Comparison of ENCODE assay signal across 21 mouse cellular contexts in genomic region chr11:5804174-5804573, GRCm38 (mm10). TPM values are rescaled to one million over a fixed set of nuclear protein-coding genes. Genes with fewer than 3 reads are reported as not detected.
DNase-seq lines count a peak whose midpoint lies in the region; ATAC-seq and TF ChIP-seq lines count a peak whose summit lies in the region.
"Had no signal": no experiment of that assay in that cellular context is flagged by ENCODE, and none has a peak within 500 bp of the region (broad histone marks: within the 10 kb centered on the region; RNA-seq: fewer than 3 reads in every experiment).

No protein-coding gene starts in this region.

- no peaks in the 10 kb centered on the region for H3K4me1 ChIP-seq in forebrain, embryonic 15.5 days
- peaks cover 6% of the 10 kb centered on the region; the same call in 1 of the 2 replicates for H3K4me1 ChIP-seq in forebrain, embryonic 12.5 days
- H3K4me1 ChIP-seq in heart, embryonic 12.5 days (replicated peaks), result peaks cover 41% of the 10 kb centered on the region
- H3K4me1 ChIP-seq in midbrain, embryonic 13.5 days (replicated peaks), result peaks cover 10% of the 10 kb centered on the region; the same call in 1 of the 2 replicates
- no peaks in the 10 kb centered on the region for H3K4me1 ChIP-seq in midbrain, embryonic 16.5 days (ENCODE audit: control insufficient read depth, insufficient read depth, low read length)
- H3K4me1 ChIP-seq in heart, postnatal 0 days (ENCODE audit: control insufficient read depth, insufficient read depth), result peaks cover 18% of the 10 kb centered on the region

- WGBS in forebrain, embryonic 15.5 days, result 80% methylated on average over 5 of the region's 5 CpGs
- 82% methylated on average over 5 of the region's 5 CpGs for WGBS in forebrain, embryonic 12.5 days
- WGBS in heart, embryonic 12.5 days, result 65% methylated on average over 5 of the region's 5 CpGs
- WGBS in midbrain, embryonic 13.5 days, result 72% methylated on average over 5 of the region's 5 CpGs
- WGBS in midbrain, embryonic 16.5 days, result 76% methylated on average over 5 of the region's 5 CpGs
- WGBS in heart, postnatal 0 days, result 40% methylated on average over 5 of the region's 5 CpGs

- no peak for TF ChIP-seq CTCF in heart, postnatal 0 days (IDR thresholded peaks at IDR 0.05; ENCODE audit: low read depth)

- no peak overlapping the region for H3K4me2 ChIP-seq in forebrain, embryonic 15.5 days (replicated peaks)
- H3K4me2 ChIP-seq in forebrain, embryonic 12.5 days, result no peak overlapping the region
- peak overlapping the region; percentile 68; the same call in 1 of the 2 replicates for H3K4me2 ChIP-seq in heart, embryonic 12.5 days
- no peak overlapping the region for H3K4me2 ChIP-seq in midbrain, embryonic 13.5 days (replicated peaks)
- H3K4me2 ChIP-seq in midbrain, embryonic 16.5 days (ENCODE audit: low read length), result no peak overlapping the region
- peak overlapping the region; percentile 65; the same call in 1 of the 2 replicates for H3K4me2 ChIP-seq in heart, postnatal 0 days (ENCODE audit: low read depth, low read length)
- H3K4me2 ChIP-seq: liver, embryonic 11.5 days had no signal

- no peaks in the 10 kb centered on the region for H3K9me3 ChIP-seq in forebrain, embryonic 15.5 days
- H3K9me3 ChIP-seq in forebrain, embryonic 12.5 days, result peaks cover 2% of the 10 kb centered on the region; the same call in 1 of the 2 replicates
- H3K9me3 ChIP-seq in heart, embryonic 12.5 days (replicated peaks), result no peaks in the 10 kb centered on the region
- no peaks in the 10 kb centered on the region for H3K9me3 ChIP-seq in midbrain, embryonic 13.5 days
- H3K9me3 ChIP-seq in midbrain, embryonic 16.5 days (replicated peaks; ENCODE audit: control insufficient read depth, low read length, poor library complexity, severe bottlenecking), result no peaks in the 10 kb centered on the region
- H3K9me3 ChIP-seq in heart, postnatal 0 days (replicated peaks; ENCODE audit: control insufficient read depth, low read length), result no peaks in the 10 kb centered on the region
- H3K9me3 ChIP-seq: G1E had no signal

- H3K36me3 ChIP-seq in forebrain, embryonic 15.5 days, result peaks cover 21% of the 10 kb centered on the region
- H3K36me3 ChIP-seq in forebrain, embryonic 12.5 days (replicated peaks), result peaks cover 26% of the 10 kb centered on the region
- peaks cover 26% of the 10 kb centered on the region for H3K36me3 ChIP-seq in heart, embryonic 12.5 days
- H3K36me3 ChIP-seq in midbrain, embryonic 13.5 days, result peaks cover 23% of the 10 kb centered on the region
- H3K36me3 ChIP-seq in midbrain, embryonic 16.5 days (ENCODE audit: control insufficient read depth, insufficient read depth, low read length), result peaks cover 14% of the 10 kb centered on the region
- peaks cover 19% of the 10 kb centered on the region for H3K36me3 ChIP-seq in heart, postnatal 0 days (replicated peaks; ENCODE audit: control insufficient read depth, insufficient read depth, low read length)

- H3K27me3 ChIP-seq in forebrain, embryonic 15.5 days, result no peaks in the 10 kb centered on the region
- H3K27me3 ChIP-seq in forebrain, embryonic 12.5 days, result no peaks in the 10 kb centered on the region
- no peaks in the 10 kb centered on the region for H3K27me3 ChIP-seq in heart, embryonic 12.5 days (replicated peaks)
- no peaks in the 10 kb centered on the region for H3K27me3 ChIP-seq in midbrain, embryonic 13.5 days
- H3K27me3 ChIP-seq in midbrain, embryonic 16.5 days (ENCODE audit: control insufficient read depth, insufficient read depth, low read depth, low read length), result no peaks in the 10 kb centered on the region
- no peaks in the 10 kb centered on the region for H3K27me3 ChIP-seq in heart, postnatal 0 days (ENCODE audit: control insufficient read depth, insufficient read depth, low read length)
- H3K27me3 ChIP-seq: megakaryocyte, embryonic 14.5 days had no signal

- no peak for TF ChIP-seq EP300 in heart, postnatal 0 days (IDR thresholded peaks at IDR 0.05; ENCODE audit: low read depth)

- H3K4me3 ChIP-seq in forebrain, embryonic 15.5 days, result no peak overlapping the region
- no peak overlapping the region for H3K4me3 ChIP-seq in forebrain, embryonic 12.5 days (replicated peaks)
- H3K4me3 ChIP-seq in heart, embryonic 12.5 days, result no peak overlapping the region
- no peak overlapping the region for H3K4me3 ChIP-seq in midbrain, embryonic 13.5 days (replicated peaks)
- H3K4me3 ChIP-seq in midbrain, embryonic 16.5 days (ENCODE audit: low read depth, low read length), result no peak overlapping the region
- H3K4me3 ChIP-seq in heart, postnatal 0 days (ENCODE audit: low read depth, low read length), result no peak overlapping the region
- H3K4me3 ChIP-seq: left cerebral cortex, adult 2 months; megakaryocyte, embryonic 14.5 days had no signal

- H3K27ac ChIP-seq in forebrain, embryonic 15.5 days (replicated peaks), result no peak overlapping the region
- no peak overlapping the region for H3K27ac ChIP-seq in forebrain, embryonic 12.5 days
- peak overlapping the region; percentile 87 for H3K27ac ChIP-seq in heart, embryonic 12.5 days (ENCODE audit: poor library complexity, severe bottlenecking)
- H3K27ac ChIP-seq in midbrain, embryonic 13.5 days, result no peak overlapping the region
- H3K27ac ChIP-seq in midbrain, embryonic 16.5 days (ENCODE audit: low read length), result no peak overlapping the region
- H3K27ac ChIP-seq in heart, postnatal 0 days (ENCODE audit: low read depth), result peak overlapping the region; percentile 76
- H3K27ac ChIP-seq: left cerebral cortex, adult 2 months had no signal

- no peak overlapping the region for H3K9ac ChIP-seq in forebrain, embryonic 15.5 days (replicated peaks)
- H3K9ac ChIP-seq in forebrain, embryonic 12.5 days, result no peak overlapping the region
- H3K9ac ChIP-seq in heart, embryonic 12.5 days, result no peak overlapping the region
- no peak overlapping the region for H3K9ac ChIP-seq in midbrain, embryonic 13.5 days (replicated peaks)
- H3K9ac ChIP-seq in midbrain, embryonic 16.5 days (ENCODE audit: low read depth, low read length), result no peak overlapping the region
- H3K9ac ChIP-seq in heart, postnatal 0 days (replicated peaks; ENCODE audit: low read depth, low read length), result no peak overlapping the region

- DNase-seq in heart, adult 8-10 months (ENCODE audit: low spot score), result no peak
- DNase-seq in heart, postnatal 0 days (ENCODE audit: low spot score), result no peak
- no peak for DNase-seq in cerebellum, adult 8-10 months
- DNase-seq: adrenal gland, postnatal 14 days; cerebellum, adult 11 months; cerebellum, postnatal 25 days; left cerebral cortex, postnatal 4 days; lung, adult 2 months; thymus, adult 18-20 months; thymus, postnatal 4 days had no signal

- 0 out of 2 replicates have a peak, but pooled peaks have one; percentile 16 for ATAC-seq in forebrain, embryonic 15.5 days (replicated peaks)
- ATAC-seq in forebrain, embryonic 12.5 days (ENCODE audit: low FRiP score), result no peak
- ATAC-seq in heart, embryonic 12.5 days (ENCODE audit: insufficient number of reproducible peaks, low FRiP score), result no peak
- ATAC-seq in midbrain, embryonic 13.5 days, result 0 out of 2 replicates have a peak, but pooled peaks have one; percentile 18
- no peak for ATAC-seq in midbrain, embryonic 16.5 days
- no peak for ATAC-seq in heart, postnatal 0 days (ENCODE audit: insufficient read depth, low read depth)
- ATAC-seq: CD4-positive, CD25-positive, alpha-beta regulatory T cell, adult 4 months; inflammation-experienced regulatory T-cells, adult 6 months had no signal

RNA-seq across cellular contexts. Expression of gene Pgam2, which starts 0.6 kb away (rescaled TPM):
- 1.9 and 3.1 TPM in 2 replicates for polyA plus RNA-seq in forebrain, embryonic 15.5 days (2015; fragmentation: Nextera tagmentation; extraction: Ambion mirVana)
- polyA plus RNA-seq in forebrain, embryonic 12.5 days (2016; fragmentation: Nextera tagmentation; extraction: Ambion mirVana), result 2.5 and 3.7 TPM in 2 replicates
- polyA plus RNA-seq in heart, embryonic 12.5 days (2016; fragmentation: Nextera tagmentation; extraction: Ambion mirVana), result 738 and 761 TPM in 2 replicates
- total RNA-seq in heart, adult 8-10 months (2022), result 1,000 to 10,000 TPM in 2 of 4 experiments, 100 to 1,000 TPM in 2; 838 to 1,132 (median 977) TPM
- polyA plus RNA-seq in midbrain, embryonic 13.5 days (2015; fragmentation: Nextera tagmentation; extraction: Ambion mirVana), result 2.3 and 2.6 TPM in 2 replicates
- 2.4 and 3.1 TPM in 2 replicates for polyA plus RNA-seq in midbrain, embryonic 16.5 days (2015; fragmentation: Nextera tagmentation; extraction: Ambion mirVana)
- 734 and 862 TPM in 2 replicates for total RNA-seq in heart, postnatal 0 days (2014; rRNA removed; ENCODE audit: low replicate concordance)
- polyA plus RNA-seq in heart, postnatal 0 days (2015; fragmentation: Nextera tagmentation; extraction: Ambion mirVana), result 1,513 and 1,614 TPM in 2 replicates
- total RNA-seq: adrenal gland, postnatal 14 days had no signal

RNA-seq across cellular contexts. Expression of gene Dbnl, which starts 15.9 kb away (rescaled TPM):
- polyA plus RNA-seq in forebrain, embryonic 15.5 days (2015; fragmentation: Nextera tagmentation; extraction: Ambion mirVana), result 138 and 140 TPM in 2 replicates
- 137 and 140 TPM in 2 replicates for polyA plus RNA-seq in forebrain, embryonic 12.5 days (2016; fragmentation: Nextera tagmentation; extraction: Ambion mirVana)
- 87.0 and 88.0 TPM in 2 replicates for polyA plus RNA-seq in heart, embryonic 12.5 days (2016; fragmentation: Nextera tagmentation; extraction: Ambion mirVana)
- total RNA-seq in heart, adult 8-10 months (2022), result 10 to 100 TPM; 26.4 to 33.1 (median 28.8) TPM
- polyA plus RNA-seq in midbrain, embryonic 13.5 days (2015; fragmentation: Nextera tagmentation; extraction: Ambion mirVana), result 151 and 155 TPM in 2 replicates
- 152 and 156 TPM in 2 replicates for polyA plus RNA-seq in midbrain, embryonic 16.5 days (2015; fragmentation: Nextera tagmentation; extraction: Ambion mirVana)
- total RNA-seq in heart, postnatal 0 days (2014; rRNA removed; ENCODE audit: low replicate concordance), result 32.1 and 42.4 TPM in 2 replicates
- 42.9 and 45.2 TPM in 2 replicates for polyA plus RNA-seq in heart, postnatal 0 days (2015; fragmentation: Nextera tagmentation; extraction: Ambion mirVana)

RNA-seq across cellular contexts. Expression of gene Polm, which starts 33.6 kb away (rescaled TPM):
- polyA plus RNA-seq in forebrain, embryonic 15.5 days (2015; fragmentation: Nextera tagmentation; extraction: Ambion mirVana), result 7.0 TPM in 2 replicates
- polyA plus RNA-seq in forebrain, embryonic 12.5 days (2016; fragmentation: Nextera tagmentation; extraction: Ambion mirVana), result 7.7 and 8.4 TPM in 2 replicates
- 8.4 and 9.0 TPM in 2 replicates for polyA plus RNA-seq in heart, embryonic 12.5 days (2016; fragmentation: Nextera tagmentation; extraction: Ambion mirVana)
- total RNA-seq in heart, adult 8-10 months (2022), result 1 to 10 TPM; 1.8 to 3.3 (median 2.8) TPM
- polyA plus RNA-seq in midbrain, embryonic 13.5 days (2015; fragmentation: Nextera tagmentation; extraction: Ambion mirVana), result 6.5 and 8.2 TPM in 2 replicates
- polyA plus RNA-seq in midbrain, embryonic 16.5 days (2015; fragmentation: Nextera tagmentation; extraction: Ambion mirVana), result 8.1 and 8.2 TPM in 2 replicates
- 1.7 and 4.4 TPM in 2 replicates for total RNA-seq in heart, postnatal 0 days (2014; rRNA removed; ENCODE audit: low replicate concordance)
- 3.3 and 3.7 TPM in 2 replicates for polyA plus RNA-seq in heart, postnatal 0 days (2015; fragmentation: Nextera tagmentation; extraction: Ambion mirVana)

RNA-seq across cellular contexts. Expression of gene Urgcp, which starts 42.0 kb away (rescaled TPM):
- polyA plus RNA-seq in forebrain, embryonic 15.5 days (2015; fragmentation: Nextera tagmentation; extraction: Ambion mirVana), result 31.6 and 32.4 TPM in 2 replicates
- polyA plus RNA-seq in forebrain, embryonic 12.5 days (2016; fragmentation: Nextera tagmentation; extraction: Ambion mirVana), result 24.8 and 26.2 TPM in 2 replicates
- polyA plus RNA-seq in heart, embryonic 12.5 days (2016; fragmentation: Nextera tagmentation; extraction: Ambion mirVana), result 32.2 and 33.8 TPM in 2 replicates
- 10 to 100 TPM; 57.3 to 69.8 (median 58.6) TPM for total RNA-seq in heart, adult 8-10 months (2022)
- polyA plus RNA-seq in midbrain, embryonic 13.5 days (2015; fragmentation: Nextera tagmentation; extraction: Ambion mirVana), result 24.9 and 26.5 TPM in 2 replicates
- polyA plus RNA-seq in midbrain, embryonic 16.5 days (2015; fragmentation: Nextera tagmentation; extraction: Ambion mirVana), result 33.6 and 34.4 TPM in 2 replicates
- 71.3 and 72.9 TPM in 2 replicates for total RNA-seq in heart, postnatal 0 days (2014; rRNA removed; ENCODE audit: low replicate concordance)
- 33.1 and 38.0 TPM in 2 replicates for polyA plus RNA-seq in heart, postnatal 0 days (2015; fragmentation: Nextera tagmentation; extraction: Ambion mirVana)

RNA-seq across cellular contexts. Expression of gene Aebp1, which starts 57.6 kb away (rescaled TPM):
- 10.0 and 10.4 TPM in 2 replicates for polyA plus RNA-seq in forebrain, embryonic 15.5 days (2015; fragmentation: Nextera tagmentation; extraction: Ambion mirVana)
- polyA plus RNA-seq in forebrain, embryonic 12.5 days (2016; fragmentation: Nextera tagmentation; extraction: Ambion mirVana), result 14.6 and 20.5 TPM in 2 replicates
- polyA plus RNA-seq in heart, embryonic 12.5 days (2016; fragmentation: Nextera tagmentation; extraction: Ambion mirVana), result 31.8 and 34.7 TPM in 2 replicates
- total RNA-seq in heart, adult 8-10 months (2022), result 10 to 100 TPM; 14.9 to 28.0 (median 19.4) TPM
- 9.4 and 10.6 TPM in 2 replicates for polyA plus RNA-seq in midbrain, embryonic 13.5 days (2015; fragmentation: Nextera tagmentation; extraction: Ambion mirVana)
- polyA plus RNA-seq in midbrain, embryonic 16.5 days (2015; fragmentation: Nextera tagmentation; extraction: Ambion mirVana), result 15.6 and 16.4 TPM in 2 replicates
- 14.2 and 23.5 TPM in 2 replicates for total RNA-seq in heart, postnatal 0 days (2014; rRNA removed; ENCODE audit: low replicate concordance)
- polyA plus RNA-seq in heart, postnatal 0 days (2015; fragmentation: Nextera tagmentation; extraction: Ambion mirVana), result 17.5 and 19.4 TPM in 2 replicates
- total RNA-seq: G1E had no signal
- polyA plus RNA-seq: G1E had no signal

Comparison
In these comparisons a context has a peak if more than half of its experiments do, and no peak if none do; other contexts are left out.
1. ATAC-seq: peak in forebrain, embryonic 15.5 days (single experiment) and midbrain, embryonic 13.5 days (single experiment); none in forebrain, embryonic 12.5 days (single experiment), heart, embryonic 12.5 days (single experiment), midbrain, embryonic 16.5 days (single experiment) and heart, postnatal 0 days (single experiment).
2. H3K27ac ChIP-seq: peak in heart, embryonic 12.5 days (single experiment) and heart, postnatal 0 days (single experiment); none in forebrain, embryonic 15.5 days (single experiment), forebrain, embryonic 12.5 days (single experiment), midbrain, embryonic 13.5 days (single experiment) and midbrain, embryonic 16.5 days (single experiment).
3. H3K4me2 ChIP-seq: peak in heart, embryonic 12.5 days (single experiment) and heart, postnatal 0 days (single experiment); none in forebrain, embryonic 15.5 days (single experiment), forebrain, embryonic 12.5 days (single experiment), midbrain, embryonic 13.5 days (single experiment) and midbrain, embryonic 16.5 days (single experiment).
4. RNA of gene Pgam2, which starts 0.6 kb away (polyA plus RNA-seq): 1,513 to 1,614 TPM in heart, postnatal 0 days and 738 to 761 TPM in heart, embryonic 12.5 days; 2.5 to 3.7 TPM in forebrain, embryonic 12.5 days, 2.4 to 3.1 TPM in midbrain, embryonic 16.5 days, 2.3 to 2.6 TPM in midbrain, embryonic 13.5 days and 1.9 to 3.1 TPM in forebrain, embryonic 15.5 days; every median in the first group is over 100 times any median in the second.